Mouse (Mus musculus): ENCODE data around the gene Hs1bp3.

The Hs1bp3 gene

DNA sequence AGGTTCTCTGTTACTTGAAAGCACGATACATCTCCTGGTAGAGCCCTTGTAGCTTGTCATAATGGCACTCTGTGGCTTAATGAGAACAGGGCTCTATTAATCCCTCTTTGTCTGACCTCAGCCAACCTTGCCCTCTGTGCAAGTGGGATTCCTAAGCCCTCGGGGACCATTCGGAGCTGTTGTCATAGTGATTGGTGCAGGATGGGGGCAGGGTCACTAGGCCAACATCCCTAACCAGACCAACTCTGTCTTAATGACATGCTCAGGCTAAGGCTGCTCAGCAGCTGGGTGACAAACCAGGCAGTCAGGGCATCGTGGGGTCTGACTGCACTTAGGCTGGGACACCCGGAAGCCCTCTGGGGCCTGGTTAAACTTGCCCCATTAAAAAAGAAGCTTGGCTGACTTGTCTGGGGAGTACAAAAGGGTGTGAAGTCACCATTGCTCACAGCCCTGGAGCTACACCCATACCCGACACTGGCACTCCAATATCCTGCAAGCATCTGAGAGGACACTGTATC lies 51.1 kb downstream of the Hs1bp3 start:
- no peak for DNase-seq (ENCODE audit: low spot score)

DNA sequence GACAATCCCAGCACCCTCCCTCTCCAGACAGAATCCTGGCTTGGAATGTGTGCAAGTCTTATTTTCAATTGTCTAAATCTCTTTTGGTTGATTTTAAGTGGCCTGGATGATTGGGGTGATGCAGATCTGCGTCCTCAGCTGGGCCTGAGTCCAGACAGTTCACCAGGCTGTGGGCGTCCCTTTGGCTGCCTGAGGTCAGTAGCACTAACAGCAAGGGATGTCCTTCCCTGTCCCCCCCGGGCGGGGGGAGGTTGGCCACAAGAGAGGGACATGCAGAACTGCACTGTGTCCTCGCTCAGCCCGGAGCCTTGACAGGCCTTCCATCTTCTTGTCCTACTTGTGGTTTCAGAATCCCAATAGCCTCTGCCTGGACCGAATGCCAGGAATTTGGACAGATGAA lies 52.1 kb downstream of the Hs1bp3 start:
- DNase-seq (ENCODE audit: low spot score): peak; percentile 68

DNA sequence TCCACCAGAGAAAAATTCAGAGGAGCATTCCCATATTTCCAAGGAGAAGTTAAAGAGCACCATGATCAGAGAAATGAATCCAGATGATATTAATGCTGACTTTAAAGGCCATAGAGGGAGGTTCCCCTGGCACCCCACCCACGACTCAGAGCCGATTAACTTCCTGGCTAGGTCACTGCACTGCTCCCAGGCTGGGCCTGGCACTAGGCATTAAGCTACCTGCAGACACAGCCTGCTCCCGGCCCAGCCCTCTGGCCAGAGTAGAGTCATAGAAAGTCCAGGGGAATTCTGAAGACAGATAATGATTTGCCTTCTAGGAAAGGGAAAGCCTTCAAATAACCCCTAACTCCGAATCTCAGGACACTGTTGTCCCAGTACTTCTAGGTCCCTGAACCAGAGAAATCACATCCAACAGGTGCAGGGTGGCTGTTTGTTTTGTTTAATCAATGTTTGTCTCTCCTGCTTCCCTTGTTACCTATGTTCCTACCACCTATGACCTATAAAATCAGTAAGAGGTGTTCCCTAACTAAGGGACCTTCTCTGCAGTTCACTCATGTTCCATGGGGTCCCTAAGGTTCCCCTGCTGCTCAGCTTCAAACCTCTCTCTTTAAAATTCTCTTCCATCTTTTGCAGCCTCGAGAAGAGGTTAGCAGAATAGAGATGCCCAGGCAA lies 52.8 kb downstream of the Hs1bp3 start:
- DNase-seq (ENCODE audit: low spot score): no peak

DNA sequence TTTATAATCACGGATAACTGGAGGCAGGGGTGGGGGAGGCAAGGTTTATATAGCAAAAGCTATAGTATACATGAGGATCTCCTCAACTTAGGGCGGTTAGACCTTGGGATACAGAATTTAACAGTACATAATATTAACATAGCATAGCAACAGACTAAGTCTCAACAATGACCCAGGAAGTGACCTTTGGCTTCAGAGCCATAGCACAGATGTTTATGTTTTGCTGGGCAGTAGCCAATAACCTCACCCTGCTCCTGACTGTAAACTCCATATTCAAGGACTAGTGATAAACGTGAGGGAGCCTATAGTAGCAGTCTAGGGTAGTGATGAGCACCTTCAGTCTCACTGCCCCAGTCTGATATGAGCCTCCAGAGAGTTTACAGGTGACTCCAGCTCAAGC lies 53.5 kb downstream of the Hs1bp3 start:
- DNase-seq (ENCODE audit: low spot score): no peak

DNA sequence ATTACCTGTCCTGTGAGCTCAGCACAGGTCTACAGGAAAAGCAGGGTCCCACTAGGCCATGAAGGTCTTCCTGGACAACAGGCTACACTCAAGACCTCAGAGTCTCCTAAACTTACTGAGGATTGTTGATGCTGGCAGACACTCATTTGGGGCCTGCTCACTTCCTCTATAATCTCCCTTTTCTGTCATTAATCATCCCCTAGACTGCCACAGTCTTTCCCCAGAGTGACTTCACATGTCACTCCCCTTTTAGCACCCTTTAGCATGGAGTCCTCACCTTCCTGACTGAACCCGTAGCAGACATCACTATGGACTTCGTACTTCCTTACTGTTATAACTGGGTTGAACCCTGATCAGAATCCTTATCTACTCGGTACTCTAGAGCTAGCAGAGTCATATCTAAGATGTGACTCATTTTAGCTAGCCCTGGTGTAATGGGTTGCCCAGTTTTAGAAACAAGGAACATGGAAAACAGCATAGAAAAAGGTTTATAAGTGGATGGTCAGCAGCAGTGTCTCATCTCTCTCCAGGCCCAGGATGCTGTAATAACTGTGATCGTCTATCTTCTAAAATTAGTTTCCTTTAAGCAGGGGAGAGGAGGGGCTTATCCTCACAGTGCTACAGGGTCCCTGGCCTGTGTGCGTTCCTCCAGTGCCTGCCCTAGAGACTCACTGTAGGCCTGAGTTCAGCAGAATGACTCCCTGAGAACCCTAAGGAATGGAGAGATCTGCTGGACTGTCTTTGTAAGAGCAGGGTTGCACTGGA lies 58.7 kb downstream of the Hs1bp3 start:
- DNase-seq (ENCODE audit: low spot score): no peak

DNA sequence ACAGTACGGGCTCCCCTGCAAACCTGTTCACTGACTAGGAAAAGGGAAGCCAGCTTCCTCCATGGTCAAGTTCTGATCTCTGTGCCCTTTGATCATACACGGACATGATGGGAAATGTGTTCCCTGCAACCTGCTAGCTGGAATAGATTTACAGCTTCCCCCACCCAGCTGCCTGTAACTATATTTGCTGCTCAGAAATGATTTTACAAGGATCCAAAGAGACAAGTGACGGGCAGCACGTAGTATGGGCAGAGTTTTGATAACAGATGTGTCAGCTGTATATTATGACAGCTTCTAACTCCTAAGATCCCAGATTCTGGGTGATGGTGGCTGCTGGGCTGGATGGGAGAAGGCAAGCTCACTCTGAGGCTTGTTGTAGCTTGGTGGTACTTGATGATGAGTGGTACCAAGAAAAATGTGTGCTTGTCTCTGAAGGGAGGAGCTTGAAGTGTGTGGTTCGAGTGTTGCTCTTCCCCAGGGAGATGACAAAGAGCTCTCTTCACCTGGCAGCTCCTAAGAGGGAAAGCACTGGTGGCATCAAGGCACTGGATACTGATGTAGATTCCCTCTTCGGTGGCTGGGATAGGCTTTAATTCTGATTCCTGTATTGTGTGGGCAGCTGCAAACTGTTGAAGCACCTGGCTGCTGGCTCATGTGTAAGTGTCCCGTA lies 59.4 kb downstream of the Hs1bp3 start:
- no peak for DNase-seq (ENCODE audit: low spot score)

DNA sequence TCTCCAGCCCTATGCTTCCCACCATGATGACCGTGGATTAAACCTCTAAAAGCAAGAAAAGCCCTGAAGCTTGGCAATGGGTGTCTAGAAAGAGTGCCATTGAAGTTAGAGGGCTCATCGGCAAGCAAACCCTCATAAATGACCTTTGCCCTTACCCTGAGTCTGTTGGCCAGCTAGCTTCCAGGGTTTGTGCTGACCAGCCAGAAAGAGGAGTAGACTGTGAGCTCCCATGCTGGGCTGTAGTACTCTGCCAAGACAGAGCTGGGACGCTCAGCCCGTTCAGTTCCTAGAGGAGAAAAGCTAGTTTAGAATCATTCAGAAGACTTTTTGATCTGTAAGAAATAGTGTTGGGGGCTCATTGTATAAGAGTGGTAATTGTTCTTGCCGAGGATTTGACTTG lies 60.5 kb downstream of the Hs1bp3 start:
- DNase-seq (ENCODE audit: low spot score): no peak

DNA sequence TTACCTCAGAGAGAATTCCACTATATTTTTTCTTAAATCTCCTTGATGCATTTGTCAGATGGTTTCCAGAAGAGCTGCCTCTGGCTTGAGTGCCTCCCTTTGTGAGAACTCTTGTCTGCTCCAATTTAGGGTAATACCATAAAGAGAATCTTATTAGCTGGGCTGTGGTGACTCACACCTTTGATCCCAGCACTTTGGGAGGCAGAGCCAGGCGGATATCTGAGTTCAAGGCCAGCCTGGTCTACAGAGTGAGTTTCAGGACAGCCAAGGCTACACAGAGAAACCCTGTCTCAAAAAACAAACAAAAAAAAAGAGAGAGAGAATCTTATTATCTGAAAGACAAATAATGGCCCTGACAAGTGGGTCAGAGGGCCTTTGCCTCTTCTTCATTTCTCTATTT lies 63.9 kb downstream of the Hs1bp3 start:
- DNase-seq (ENCODE audit: low spot score): no peak

DNA sequence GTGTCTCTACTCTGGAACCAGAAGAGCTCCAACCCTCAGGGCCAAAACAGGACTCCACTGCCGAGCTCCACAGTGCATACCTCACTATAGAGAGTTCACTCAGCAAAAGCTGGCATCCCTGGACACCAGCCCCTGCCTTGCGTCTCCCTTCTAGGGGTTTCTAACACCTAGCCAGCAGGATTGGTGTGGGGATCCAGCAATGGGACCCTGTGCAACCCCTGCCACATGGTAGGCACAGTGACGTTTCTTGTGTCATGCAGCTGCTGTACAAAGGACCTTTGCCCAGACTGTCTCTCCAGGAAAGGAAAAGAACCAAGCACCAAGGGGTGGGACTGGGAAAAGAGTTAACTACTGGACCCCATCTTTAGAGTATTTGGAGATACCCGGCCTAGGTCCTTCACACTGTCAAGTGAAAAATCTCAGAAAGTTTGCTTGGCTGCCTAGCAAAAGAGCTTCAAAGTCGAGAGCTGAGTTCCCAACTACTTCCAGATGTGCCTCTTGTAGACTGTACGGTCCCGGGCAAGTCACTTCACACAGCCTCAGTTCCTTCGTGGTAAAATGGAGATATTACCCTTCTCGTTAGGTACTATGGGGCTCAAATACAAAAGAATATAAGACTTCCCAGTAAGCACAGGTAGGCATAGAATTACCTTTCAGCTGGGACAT lies 64.9 kb downstream of the Hs1bp3 start:
- no peak for DNase-seq (ENCODE audit: low spot score)

DNA sequence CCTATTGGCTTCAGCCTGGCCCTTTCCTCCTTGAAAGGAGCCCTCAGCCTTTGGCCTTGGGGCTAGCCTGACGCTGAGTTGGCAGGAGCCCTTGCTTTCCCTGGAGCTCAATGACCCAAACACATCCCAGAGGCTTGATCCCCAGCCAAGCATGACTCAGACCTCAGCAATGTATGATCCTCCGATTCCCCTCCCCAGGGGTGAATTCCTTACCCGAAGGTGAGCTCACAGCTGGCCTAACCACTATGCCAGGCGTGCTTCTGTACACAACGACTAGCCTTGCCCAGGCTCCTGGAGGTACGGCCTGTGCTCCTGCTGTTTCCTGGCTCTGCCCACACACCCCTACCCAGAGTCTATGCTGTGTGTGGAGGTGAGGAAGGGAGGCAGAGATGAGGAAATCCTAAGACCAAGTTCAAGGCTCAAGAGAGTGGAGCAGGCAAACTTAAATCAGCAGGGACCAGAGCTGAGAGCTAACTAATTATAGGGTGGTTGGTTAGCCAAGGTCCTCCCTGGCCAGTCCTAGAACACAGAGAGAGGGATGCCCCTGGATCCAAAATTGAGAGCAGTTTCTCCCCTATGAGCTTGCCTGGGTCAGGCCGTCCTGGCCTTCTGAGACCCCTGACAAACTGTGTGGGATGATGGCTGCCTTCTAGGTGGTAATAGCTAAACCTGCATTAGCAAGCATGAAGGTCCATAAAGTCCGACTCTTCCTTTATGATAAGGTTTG lies 66.7 kb downstream of the Hs1bp3 start:
- DNase-seq (ENCODE audit: low spot score): peak; percentile 91

DNA sequence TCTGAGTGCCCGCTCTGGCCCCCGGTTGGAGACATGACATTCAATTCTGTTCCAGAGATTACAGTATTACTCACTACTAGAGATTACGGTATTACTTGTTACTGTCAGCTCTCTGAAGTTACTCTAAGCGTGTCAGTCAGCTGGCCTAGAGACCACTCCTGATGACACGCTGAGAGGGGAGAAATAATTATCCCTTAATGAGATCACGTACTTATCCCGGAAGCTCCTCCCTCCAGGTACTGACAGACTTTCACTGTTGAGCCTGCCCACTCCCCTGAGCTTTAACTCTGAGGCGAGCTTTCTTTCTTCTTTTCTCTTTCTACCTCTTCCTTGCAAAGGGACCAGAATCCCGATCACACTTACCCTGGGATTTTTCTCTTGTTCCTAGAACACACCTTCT lies 67.7 kb downstream of the Hs1bp3 start:
- no peak for DNase-seq (ENCODE audit: low spot score)

DNA sequence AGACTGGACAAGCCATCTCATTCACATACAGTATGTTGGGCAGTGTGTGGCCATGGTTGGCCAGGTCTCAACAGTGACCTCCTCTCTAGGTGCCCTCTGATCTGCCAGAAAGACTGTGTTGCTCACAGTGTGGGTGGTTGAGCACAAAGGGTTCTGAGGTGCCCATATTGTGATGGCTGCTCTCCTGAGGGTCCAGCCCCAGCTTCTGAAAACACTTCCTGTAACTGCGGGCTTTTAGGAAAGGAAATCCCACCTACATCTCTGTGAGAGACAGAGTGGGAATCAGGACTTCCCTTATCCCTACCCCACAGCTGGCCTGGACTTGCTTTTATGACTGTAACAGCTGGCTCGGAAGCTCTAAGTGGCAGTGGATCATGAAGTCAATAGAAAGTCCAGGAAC lies 68.7 kb downstream of the Hs1bp3 start:
- no peak for DNase-seq (ENCODE audit: low spot score)

DNA sequence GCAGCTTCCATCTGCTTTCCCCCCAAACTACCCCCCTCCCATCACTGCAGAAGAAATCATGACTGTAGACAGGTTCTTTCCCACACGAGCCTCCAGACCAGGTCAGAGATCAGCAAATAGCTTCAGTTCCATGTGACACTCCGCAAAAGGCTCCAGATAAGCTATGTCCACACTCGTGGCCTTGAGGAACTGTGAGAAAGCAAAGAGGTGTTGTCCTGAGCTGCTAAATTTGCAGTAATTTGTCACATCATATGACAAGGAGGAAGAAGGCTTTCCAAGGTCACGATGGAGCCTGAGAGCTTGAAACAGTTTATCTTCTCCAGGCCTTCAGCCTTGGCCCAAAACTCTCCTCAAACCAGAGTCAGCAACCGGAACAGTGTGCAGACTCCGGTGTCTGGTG lies 70.6 kb downstream of the Hs1bp3 start:
- no peak for DNase-seq (ENCODE audit: low spot score)

DNA sequence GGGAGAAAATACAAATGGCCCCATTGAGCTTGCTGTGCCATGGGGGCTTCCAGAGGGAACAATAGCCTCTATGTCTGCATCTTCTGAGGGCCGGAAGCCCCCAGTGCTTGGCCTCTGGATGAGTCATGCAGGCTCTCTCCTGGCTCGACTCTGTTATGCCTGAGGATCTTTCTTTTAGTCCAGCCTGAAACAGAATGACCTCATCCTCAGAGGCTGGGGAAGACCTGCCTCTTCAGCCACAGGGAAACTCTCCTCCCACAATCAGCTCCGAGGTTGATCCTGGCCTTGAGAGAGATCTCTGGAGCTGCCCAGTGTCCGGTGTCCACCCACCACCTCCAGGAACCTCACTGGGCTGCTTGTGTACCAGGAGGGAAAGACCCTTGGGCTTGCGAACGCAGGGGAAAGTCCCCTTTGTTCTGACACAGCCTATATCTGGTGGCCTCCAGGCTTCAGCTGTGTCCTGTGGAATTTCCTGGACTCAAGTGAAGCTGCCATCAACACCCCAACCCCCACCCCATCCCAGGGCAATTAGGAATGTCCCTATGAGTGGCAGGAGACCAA lies 73.3 kb downstream of the Hs1bp3 start:
- DNase-seq (ENCODE audit: low spot score): peak; percentile 50

DNA sequence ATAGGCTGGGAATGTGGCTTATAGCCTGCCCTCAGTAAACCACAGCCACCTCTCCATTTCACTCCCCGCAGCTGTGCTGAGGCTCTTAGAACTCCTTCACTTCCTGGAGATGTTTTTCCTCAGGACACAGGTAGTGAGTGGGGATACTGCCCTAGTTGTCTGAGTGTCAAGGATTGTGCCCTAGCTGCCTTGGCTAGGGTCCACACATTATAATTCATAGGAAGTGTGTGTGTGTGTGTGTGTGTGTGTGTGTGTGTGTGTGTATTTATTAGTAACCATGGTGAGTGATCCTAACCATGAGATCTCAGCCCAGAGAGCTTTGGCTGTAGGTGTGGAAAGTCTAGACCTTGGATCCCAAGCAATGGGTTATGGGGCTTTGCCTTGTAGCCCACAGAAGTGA lies 74.0 kb downstream of the Hs1bp3 start:
- DNase-seq (ENCODE audit: low spot score): no peak

DNA sequence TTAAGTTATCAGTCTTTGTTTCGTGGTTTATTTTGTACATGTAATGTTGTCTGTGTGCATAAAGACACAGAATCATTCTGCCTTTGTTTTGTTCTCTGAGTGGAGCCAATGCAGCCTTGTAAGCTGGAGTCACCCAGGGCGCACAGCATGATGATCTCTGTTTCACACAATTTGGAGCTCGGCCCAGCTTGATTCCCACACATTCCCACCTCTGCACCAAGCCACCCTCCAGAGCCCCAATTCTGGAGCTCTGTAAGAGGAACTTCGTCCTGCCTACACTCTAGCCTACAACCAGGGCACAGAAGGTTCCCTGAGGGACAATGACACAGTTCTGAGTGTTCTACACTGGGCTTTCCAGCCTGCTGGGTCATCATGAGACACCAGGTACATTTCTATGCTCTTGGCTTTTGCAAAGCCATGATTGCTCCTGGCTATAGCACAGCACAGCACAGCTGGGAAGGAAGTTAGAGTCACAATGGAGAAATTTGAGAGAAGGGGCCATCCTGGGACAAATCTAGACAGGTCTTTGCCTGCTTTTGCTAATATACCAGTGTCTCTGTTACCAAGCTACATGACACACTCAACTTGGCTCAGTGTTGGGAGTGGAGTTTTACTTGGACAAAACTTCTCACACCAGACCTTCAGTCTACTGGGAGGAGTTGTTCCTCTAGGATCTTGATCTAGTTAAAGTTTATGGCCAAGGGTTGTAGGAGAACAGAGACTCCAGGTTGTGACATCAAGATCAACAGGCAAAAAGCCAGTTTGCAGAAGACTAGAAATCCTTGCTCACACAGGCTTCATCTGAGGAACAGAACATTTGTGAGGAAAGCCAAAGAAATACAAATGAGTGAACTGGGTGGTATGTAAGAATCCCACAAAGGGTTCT lies 75.5 kb downstream of the Hs1bp3 start:
- DNase-seq (ENCODE audit: low spot score): no peak

DNA sequence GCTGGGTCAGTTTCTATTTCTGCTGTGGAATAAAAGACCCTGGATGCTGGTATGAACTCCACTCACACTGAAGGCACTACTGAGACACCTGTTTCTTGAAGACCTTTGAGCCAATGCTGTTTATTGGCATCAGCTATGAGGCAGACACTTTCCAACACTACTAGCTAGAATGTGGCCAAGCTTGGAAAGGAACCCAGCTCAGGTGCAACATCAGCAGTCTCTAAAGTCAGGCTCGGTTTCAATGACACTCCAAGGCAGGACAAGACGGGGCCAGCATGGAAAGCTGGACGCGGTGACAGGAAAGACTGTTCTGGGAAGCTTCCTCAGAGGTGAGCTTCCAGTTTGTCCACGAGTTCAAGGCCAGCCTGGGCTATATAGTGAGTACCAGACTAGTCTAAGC lies 80.0 kb downstream of the Hs1bp3 start:
- no peak for DNase-seq (ENCODE audit: low spot score)

Data from lung, postnatal 25 days (tissue).